Mouse (Mus musculus): ENCODE data around the gene Plcl2. TPM values are rescaled to one million over a fixed set of nuclear protein-coding genes. Genes with fewer than 3 reads are reported as not detected.
"Not testable (repeated sequence)": the region's sequence is repeated elsewhere in the genome, so short reads cannot be mapped to it uniquely, and the experiment has no call there.

Gene Plcl2
- polyA plus RNA-seq, 1 experiment from 2014 or later: 54.9 TPM

DNA sequence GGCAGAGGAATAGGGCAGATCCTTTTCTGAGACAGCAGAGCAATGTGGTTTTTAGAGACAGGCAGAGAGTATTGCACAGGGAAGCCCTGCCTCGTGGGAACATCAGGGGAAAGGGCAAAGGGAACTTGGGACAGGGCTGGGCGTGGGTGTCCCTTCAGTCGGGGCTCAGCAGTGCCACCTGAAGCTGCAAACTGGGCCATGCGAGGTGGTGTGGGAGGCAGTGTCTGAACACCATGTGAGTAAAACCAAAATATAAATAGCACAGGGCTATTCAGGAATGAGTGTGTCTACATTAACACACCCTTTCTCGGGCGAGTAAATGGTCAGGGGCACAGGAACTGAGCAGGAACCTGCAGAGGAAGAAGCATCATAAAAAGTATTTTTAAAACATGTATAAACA is 134.2 kb downstream of the Plcl2 start:
- peaks cover 47% of the 10 kb centered on the region for H3K36me3 ChIP-seq (ENCODE audit: inconsistent target)
- H3K27ac ChIP-seq: no peak overlapping the region
- H3K79me2 ChIP-seq (ENCODE audit: inconsistent target): no peaks in the 10 kb centered on the region
- 80% methylated on average over 6 of the region's 6 CpGs for WGBS (ENCODE audit: missing documents)
- H3K4me3 ChIP-seq (ENCODE audit: inconsistent target): no peak overlapping the region

DNA sequence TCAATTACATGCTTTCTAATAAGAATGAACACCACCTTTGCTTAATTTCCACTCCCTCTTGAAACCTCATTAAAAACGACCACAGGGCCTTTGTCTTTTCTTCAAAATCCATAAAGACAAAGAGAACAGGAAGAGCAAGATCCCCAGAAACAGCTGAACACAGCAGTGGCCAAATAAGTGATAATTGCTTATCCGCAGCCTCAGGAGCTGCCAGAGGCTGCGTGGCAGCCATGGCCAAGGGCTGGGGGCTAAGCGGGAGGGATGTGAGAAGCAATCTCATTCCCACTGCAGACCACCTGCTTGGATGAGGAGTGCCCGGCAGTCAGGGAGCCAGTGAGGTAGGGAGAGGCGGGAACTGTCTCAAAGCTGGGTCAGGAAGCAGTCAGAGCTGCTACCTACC is 134.8 kb downstream of the Plcl2 start:
- WGBS (ENCODE audit: missing documents): 96% methylated on average over 6 of the region's 6 CpGs
- Histone ChIP-seq H3K27ac (no peak overlapping the region), H3K36me3 (ENCODE audit: inconsistent target) (peaks cover 47% of the 10 kb centered on the region), H3K79me2 (ENCODE audit: inconsistent target) (no peaks in the 10 kb centered on the region), H3K4me3 (ENCODE audit: inconsistent target) (no peak overlapping the region)

GRCm38 (mm10) chr17:50648141-50648540 is 138.9 kb downstream of the Plcl2 start:
- WGBS (ENCODE audit: missing documents): 100% methylated on average over 4 of the region's 4 CpGs
- peaks cover 27% of the 10 kb centered on the region; the same call in 1 of the 2 replicates for H3K36me3 ChIP-seq (ENCODE audit: inconsistent target)
- H3K79me2 ChIP-seq (ENCODE audit: inconsistent target); H3K4me3 ChIP-seq (ENCODE audit: inconsistent target); H3K27ac ChIP-seq: not testable (repeated sequence)

GRCm38 (mm10) chr17:50648757-50649419 is 139.7 kb downstream of the Plcl2 start:
- Histone ChIP-seq H3K27ac (no peak overlapping the region), H3K4me3 (ENCODE audit: inconsistent target) (no peak overlapping the region), H3K36me3 (ENCODE audit: inconsistent target) (peaks cover 27% of the 10 kb centered on the region; the same call in 1 of the 2 replicates), H3K79me2 (ENCODE audit: inconsistent target) (no peaks in the 10 kb centered on the region; the same call in 1 of the 2 replicates)
- WGBS (ENCODE audit: missing documents): 97% methylated on average over 6 of the region's 6 CpGs

DNA sequence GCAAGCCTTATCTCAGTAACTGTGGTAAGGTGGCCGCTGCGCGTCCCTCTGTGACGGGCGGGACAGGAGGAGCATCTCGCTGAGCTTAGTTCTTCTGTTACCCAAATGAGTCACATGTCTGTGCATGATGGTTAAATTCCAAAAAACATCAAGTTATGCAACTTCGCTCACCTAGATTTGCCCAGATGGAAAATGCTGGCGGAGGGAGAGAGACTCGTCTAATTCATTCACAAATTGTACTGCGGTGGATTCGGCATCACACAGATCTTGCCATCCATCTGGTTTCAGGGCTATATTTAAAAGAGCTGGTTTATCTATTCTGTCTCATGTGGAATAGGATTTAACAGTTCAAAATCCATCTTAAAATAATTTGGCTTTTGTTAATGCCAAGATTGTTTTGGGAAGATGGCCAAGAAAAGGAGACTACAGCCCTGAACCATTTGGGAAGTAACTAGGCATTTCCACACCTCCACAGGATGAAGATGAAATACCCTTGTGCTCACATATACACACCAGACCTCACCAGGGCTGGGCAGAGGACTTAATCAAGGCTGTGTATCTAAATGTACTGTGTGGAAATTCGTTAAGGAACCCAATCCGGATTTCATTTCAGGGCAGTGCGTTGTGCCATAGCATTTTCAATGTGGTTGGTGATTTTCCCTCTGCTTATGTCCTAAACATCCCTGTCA is 141.5 kb downstream of the Plcl2 start:
- H3K27ac ChIP-seq: no peak overlapping the region
- peaks cover 15% of the 10 kb centered on the region; the same call in 1 of the 2 replicates for H3K36me3 ChIP-seq (ENCODE audit: inconsistent target)
- H3K79me2 ChIP-seq (ENCODE audit: inconsistent target): no peaks in the 10 kb centered on the region; the same call in 1 of the 2 replicates
- 94% methylated on average over 13 of the region's 14 CpGs for WGBS (ENCODE audit: missing documents)
- H3K4me3 ChIP-seq (ENCODE audit: inconsistent target): no peak overlapping the region

- 94% methylated on average over 5 of the region's 5 CpGs for WGBS (ENCODE audit: missing documents)
These were observed 145.7 kb downstream of the Plcl2 start for GRCm38 (mm10) chr17:50654741-50655415.

GRCm38 (mm10) chr17:50655416-50655776 is 146.2 kb downstream of the Plcl2 start:
- H3K27ac ChIP-seq: no peak overlapping the region
- no peak overlapping the region for H3K4me3 ChIP-seq (ENCODE audit: inconsistent target)
- WGBS (ENCODE audit: missing documents): 94% methylated on average over 4 of the region's 4 CpGs
- H3K79me2 ChIP-seq (ENCODE audit: inconsistent target): no peaks in the 10 kb centered on the region; the same call in 1 of the 2 replicates
- peaks cover under 1% of the 10 kb centered on the region; the same call in 1 of the 2 replicates for H3K36me3 ChIP-seq (ENCODE audit: inconsistent target)

More at GRCm38 (mm10) chr17:50654741-50655415, 145.7 kb downstream of the Plcl2 start:
- Histone ChIP-seq H3K36me3 (ENCODE audit: inconsistent target) (0 out of 2 replicates have a peak, but pooled peaks cover 3% of the 10 kb centered on the region), H3K4me3 (ENCODE audit: inconsistent target) (no peak overlapping the region), H3K27ac (no peak overlapping the region), H3K79me2 (ENCODE audit: inconsistent target) (no peaks in the 10 kb centered on the region; the same call in 1 of the 2 replicates)

DNA sequence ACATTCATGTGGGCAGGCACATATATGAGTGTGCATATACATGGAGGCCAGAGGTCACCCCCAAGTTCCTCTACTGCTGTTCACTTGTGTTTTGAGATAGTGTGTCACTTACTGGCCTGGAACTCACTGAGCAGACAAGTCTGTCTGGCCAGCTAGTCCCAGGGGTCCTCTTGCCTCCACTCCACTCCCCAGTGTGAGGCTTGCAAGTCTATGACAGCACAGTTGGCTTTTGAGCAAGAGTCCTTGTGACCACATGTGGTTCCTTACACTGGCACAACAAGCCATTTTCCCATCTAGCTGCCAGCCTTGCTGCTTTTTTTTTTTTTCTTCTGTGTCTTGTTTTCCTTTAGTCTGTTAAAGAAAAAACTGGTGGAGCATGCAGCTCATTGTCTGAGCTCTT is 148.1 kb downstream of the Plcl2 start:
- Histone ChIP-seq H3K4me3 (ENCODE audit: inconsistent target) (no peak overlapping the region), H3K27ac (no peak overlapping the region), H3K79me2 (ENCODE audit: inconsistent target) (no peaks in the 10 kb centered on the region; the same call in 1 of the 2 replicates), H3K36me3 (ENCODE audit: inconsistent target) (no peaks in the 10 kb centered on the region; the same call in 1 of the 2 replicates)

DNA sequence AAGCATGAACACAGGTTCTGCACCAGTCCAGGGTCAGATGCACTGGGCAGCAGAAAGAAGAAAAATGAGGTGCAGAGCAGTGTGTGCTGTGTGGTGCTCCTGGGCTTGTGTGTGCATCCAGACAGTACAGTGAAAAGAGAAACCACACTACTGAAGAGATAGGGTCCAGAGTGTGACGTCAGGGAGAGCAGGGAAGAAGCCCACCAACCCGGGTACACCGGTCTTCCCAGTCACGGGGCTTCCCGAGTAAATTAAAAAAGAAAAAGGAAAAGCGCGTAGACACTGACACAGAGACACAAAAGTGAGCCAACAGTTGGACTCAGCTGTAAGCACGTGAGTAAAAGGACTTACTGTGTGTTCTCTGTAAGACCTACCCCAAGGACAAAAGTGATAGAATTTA is 149.7 kb downstream of the Plcl2 start:
- no peaks in the 10 kb centered on the region; the same call in 1 of the 2 replicates for H3K79me2 ChIP-seq (ENCODE audit: inconsistent target)
- no peak overlapping the region for H3K27ac ChIP-seq
- no peak overlapping the region for H3K4me3 ChIP-seq (ENCODE audit: inconsistent target)
- no peaks in the 10 kb centered on the region; the same call in 1 of the 2 replicates for H3K36me3 ChIP-seq (ENCODE audit: inconsistent target)
- WGBS (ENCODE audit: missing documents): 93% methylated on average over 8 of the region's 8 CpGs

DNA sequence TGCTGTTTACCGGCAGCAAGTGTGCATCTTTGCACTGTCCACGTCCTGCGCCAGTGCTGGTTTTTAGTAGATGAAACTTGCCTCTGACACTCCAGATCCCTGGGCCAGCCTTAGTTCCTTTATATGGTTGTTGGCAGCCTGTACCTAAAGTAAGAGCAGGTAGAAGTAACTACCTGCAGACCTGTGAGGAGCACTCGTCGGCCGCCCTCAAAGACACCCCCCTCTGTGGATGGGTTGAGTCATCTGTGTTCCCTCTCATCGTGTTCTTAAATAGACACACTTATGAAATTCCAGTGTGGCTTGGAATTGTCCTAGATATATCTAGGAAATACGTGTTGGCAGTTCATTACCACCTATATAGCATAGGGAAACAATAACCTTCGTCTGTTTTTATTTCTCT is 158.4 kb downstream of the Plcl2 start:
- no peak overlapping the region for H3K4me3 ChIP-seq (ENCODE audit: inconsistent target)
- peaks cover 47% of the 10 kb centered on the region for H3K36me3 ChIP-seq (ENCODE audit: inconsistent target)
- H3K79me2 ChIP-seq (ENCODE audit: inconsistent target): no peaks in the 10 kb centered on the region
- WGBS (ENCODE audit: missing documents): 92% methylated on average over 9 of the region's 9 CpGs
- no peak overlapping the region for H3K27ac ChIP-seq

GRCm38 (mm10) chr17:50668681-50669208 is 159.5 kb downstream of the Plcl2 start:
- H3K27ac ChIP-seq: no peak overlapping the region
- peaks cover 47% of the 10 kb centered on the region for H3K36me3 ChIP-seq (ENCODE audit: inconsistent target)
- WGBS (ENCODE audit: missing documents): 98% methylated on average over 4 of the region's 4 CpGs
- H3K79me2 ChIP-seq (ENCODE audit: inconsistent target): no peaks in the 10 kb centered on the region
- no peak overlapping the region for H3K4me3 ChIP-seq (ENCODE audit: inconsistent target)

DNA sequence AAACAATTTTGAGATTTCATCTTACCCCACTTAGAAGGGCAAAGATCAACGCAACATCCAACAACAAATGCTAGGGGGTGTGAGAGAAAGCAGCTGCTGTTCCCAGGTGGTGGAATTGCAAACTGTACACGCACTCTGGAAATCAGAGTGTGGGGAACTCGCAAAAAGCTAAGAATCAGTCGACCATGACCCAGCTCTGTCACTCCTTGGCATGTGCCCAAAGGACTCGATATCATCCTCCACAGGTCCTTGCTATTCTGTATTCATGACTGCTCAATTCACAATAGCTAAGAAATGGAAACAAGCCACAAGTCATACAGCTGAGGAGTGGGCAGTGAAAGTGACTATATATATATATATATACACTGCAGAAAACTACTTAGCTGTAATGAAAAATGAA is 162.2 kb downstream of the Plcl2 start:
- no peaks in the 10 kb centered on the region for H3K79me2 ChIP-seq (ENCODE audit: inconsistent target)
- no peak overlapping the region for H3K4me3 ChIP-seq (ENCODE audit: inconsistent target)
- peaks cover 47% of the 10 kb centered on the region for H3K36me3 ChIP-seq (ENCODE audit: inconsistent target)
- no peak overlapping the region for H3K27ac ChIP-seq
- 98% methylated on average over 5 of the region's 5 CpGs for WGBS (ENCODE audit: missing documents)

DNA sequence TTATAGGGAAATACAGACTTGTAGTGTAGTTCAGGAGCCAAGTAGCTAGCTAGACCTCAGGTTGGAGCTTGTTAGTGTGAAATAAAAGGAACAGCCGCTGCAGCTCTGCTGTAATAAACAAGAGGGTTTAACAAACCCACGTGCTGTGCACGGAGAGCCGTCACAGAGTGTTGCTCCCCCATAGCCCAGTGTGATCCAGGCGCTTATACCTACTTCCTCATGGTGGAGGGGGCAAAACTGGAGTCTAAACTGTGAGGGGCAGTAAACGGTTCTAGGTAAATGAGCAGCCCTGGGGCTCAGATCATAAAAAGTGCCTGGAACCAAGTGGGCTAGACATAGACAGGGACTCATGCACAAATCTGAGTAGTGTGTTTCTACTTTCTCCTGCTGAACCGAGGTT is 165.4 kb downstream of the Plcl2 start:
- Histone ChIP-seq H3K79me2 (ENCODE audit: inconsistent target) (no peaks in the 10 kb centered on the region; the same call in 1 of the 2 replicates), H3K4me3 (ENCODE audit: inconsistent target) (no peak overlapping the region), H3K36me3 (ENCODE audit: inconsistent target) (peaks cover 26% of the 10 kb centered on the region), H3K27ac (no peak overlapping the region)
- 54% methylated on average over 7 of the region's 7 CpGs for WGBS (ENCODE audit: missing documents)

DNA sequence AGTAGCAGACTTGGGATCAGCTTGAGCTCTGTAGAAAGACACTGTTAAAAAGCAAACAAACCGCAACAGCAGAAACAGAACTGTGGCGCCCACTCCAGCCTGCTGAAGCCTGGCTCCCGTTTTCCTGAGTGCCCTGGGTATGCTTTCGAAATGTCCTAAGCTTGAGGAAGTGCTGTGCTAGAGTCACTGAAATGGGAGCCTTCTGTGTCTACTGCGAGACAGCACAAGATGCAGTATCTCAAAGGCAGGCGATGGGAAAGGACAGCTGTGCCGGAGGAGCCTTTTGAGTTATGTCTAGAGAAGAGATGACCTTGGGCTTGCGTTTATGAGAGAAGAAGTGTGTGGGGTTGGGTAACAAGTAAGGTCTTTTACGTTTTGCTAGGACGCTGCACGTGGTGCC is 166.0 kb downstream of the Plcl2 start:
- Histone ChIP-seq H3K27ac (no peak overlapping the region), H3K36me3 (ENCODE audit: inconsistent target) (peaks cover 21% of the 10 kb centered on the region), H3K4me3 (ENCODE audit: inconsistent target) (no peak overlapping the region), H3K79me2 (ENCODE audit: inconsistent target) (no peaks in the 10 kb centered on the region; the same call in 1 of the 2 replicates)
- WGBS (ENCODE audit: missing documents): 76% methylated on average over 11 of the region's 11 CpGs
